8 mouse cellular contexts compared by ENCODE assay signal in genomic region chr7:118277335-118277910, GRCm38 (mm10). TPM values are rescaled to one million over a fixed set of nuclear protein-coding genes. Genes with fewer than 3 reads are reported as not detected.
DNase-seq lines count a peak whose midpoint lies in the region; ATAC-seq and TF ChIP-seq lines count a peak whose summit lies in the region.

No protein-coding gene starts in this region.

- peak; percentile 83 for DNase-seq in MN1 (ENCODE audit: low spot score)
- DNase-seq in kidney, postnatal 4 days, result peak; percentile 37 to 55
- DNase-seq in splenic B cell, adult 2 months (ENCODE audit: low read depth, low spot score), result peak; percentile 87
- DNase-seq in right cerebral cortex, postnatal 10 days (ENCODE audit: low spot score in 2 of 2), result no peak
- DNase-seq in hindbrain, postnatal 0 days (ENCODE audit: low spot score), result no peak

- no peak overlapping the region for H3K27ac ChIP-seq in liver, embryonic 16.5 days (ENCODE audit: low read length)
- H3K27ac ChIP-seq in liver, embryonic 12.5 days, result no peak overlapping the region
- no peak overlapping the region for H3K27ac ChIP-seq in hindbrain, postnatal 0 days

- 42% methylated on average over 11 of the region's 11 CpGs for WGBS in liver, embryonic 16.5 days (ENCODE audit: insufficient replicate concordance)
- 61% methylated on average over 11 of the region's 11 CpGs for WGBS in liver, embryonic 12.5 days (ENCODE audit: insufficient replicate concordance)
- WGBS in hindbrain, postnatal 0 days, result 62% methylated on average over 11 of the region's 11 CpGs

- no peaks in the 10 kb centered on the region; the same call in 1 of the 2 replicates for H3K4me1 ChIP-seq in liver, embryonic 16.5 days (ENCODE audit: control insufficient read depth, low read depth, low read length)
- peaks cover 5% of the 10 kb centered on the region; the same call in 1 of the 2 replicates for H3K4me1 ChIP-seq in liver, embryonic 12.5 days
- no peaks in the 10 kb centered on the region for H3K4me1 ChIP-seq in hindbrain, postnatal 0 days (ENCODE audit: insufficient read depth, low read length)

- H3K9me3 ChIP-seq in liver, embryonic 16.5 days (replicated peaks; ENCODE audit: control insufficient read depth, low read length), result no peaks in the 10 kb centered on the region
- H3K9me3 ChIP-seq in liver, embryonic 12.5 days (replicated peaks), result no peaks in the 10 kb centered on the region
- H3K9me3 ChIP-seq in hindbrain, postnatal 0 days (ENCODE audit: low read length), result no peaks in the 10 kb centered on the region

- no peaks in the 10 kb centered on the region for H3K27me3 ChIP-seq in liver, embryonic 16.5 days (ENCODE audit: control insufficient read depth, insufficient read depth, low read depth, low read length)
- no peaks in the 10 kb centered on the region for H3K27me3 ChIP-seq in liver, embryonic 12.5 days (replicated peaks)
- H3K27me3 ChIP-seq in splenic B cell, adult 2 months (ENCODE audit: control insufficient read depth, insufficient read depth, low read length, poor library complexity, severe bottlenecking), result no peaks in the 10 kb centered on the region
- no peaks in the 10 kb centered on the region for H3K27me3 ChIP-seq in hindbrain, postnatal 0 days (ENCODE audit: insufficient read depth, low read length)

- no peak for TF ChIP-seq CTCF in hindbrain, postnatal 0 days (IDR thresholded peaks at IDR 0.05; ENCODE audit: low read depth)

- no peak overlapping the region for H3K9ac ChIP-seq in liver, embryonic 16.5 days (ENCODE audit: low read depth, low read length)
- no peak overlapping the region for H3K9ac ChIP-seq in liver, embryonic 12.5 days
- no peak overlapping the region for H3K9ac ChIP-seq in hindbrain, postnatal 0 days (replicated peaks; ENCODE audit: low read length)

- ATAC-seq in liver, embryonic 16.5 days (ENCODE audit: low read depth), result peak; percentile 21; the same call in 1 of the 2 replicates
- no peak for ATAC-seq in liver, embryonic 12.5 days
- ATAC-seq in granulocyte monocyte progenitor cell, adult 5-6 weeks (replicated peaks; ENCODE audit: poor library complexity, severe bottlenecking), result peak; percentile 78
- ATAC-seq in hindbrain, postnatal 0 days, result no peak

- no peak overlapping the region for H3K4me3 ChIP-seq in liver, embryonic 16.5 days (ENCODE audit: low read depth, low read length)
- H3K4me3 ChIP-seq in liver, embryonic 12.5 days, result no peak overlapping the region
- no peak overlapping the region for H3K4me3 ChIP-seq in hindbrain, postnatal 0 days (ENCODE audit: low read length)

- H3K4me2 ChIP-seq in liver, embryonic 16.5 days (ENCODE audit: low read depth, low read length), result no peak overlapping the region
- no peak overlapping the region for H3K4me2 ChIP-seq in liver, embryonic 12.5 days
- no peak overlapping the region for H3K4me2 ChIP-seq in hindbrain, postnatal 0 days (ENCODE audit: low read depth, low read length)

- H3K36me3 ChIP-seq in liver, embryonic 16.5 days (ENCODE audit: control insufficient read depth, insufficient read depth), result no peaks in the 10 kb centered on the region
- no peaks in the 10 kb centered on the region for H3K36me3 ChIP-seq in liver, embryonic 12.5 days
- H3K36me3 ChIP-seq in splenic B cell, adult 2 months (ENCODE audit: control insufficient read depth, insufficient read depth, low read length, poor library complexity, severe bottlenecking), result no peaks in the 10 kb centered on the region
- no peaks in the 10 kb centered on the region for H3K36me3 ChIP-seq in hindbrain, postnatal 0 days (ENCODE audit: insufficient read depth, low read length)

RNA-seq across cellular contexts. Expression of gene Smg1, which starts 34.0 kb away (rescaled TPM):
- polyA plus RNA-seq in liver, embryonic 16.5 days (2015; fragmentation: Nextera tagmentation; extraction: Ambion mirVana), result 5.1 and 5.7 TPM in 2 replicates
- polyA plus RNA-seq in liver, embryonic 12.5 days (2016; fragmentation: Nextera tagmentation; extraction: Ambion mirVana), result 10.3 and 10.8 TPM in 2 replicates
- 64.7 and 70.6 TPM in 2 replicates for total RNA-seq in granulocyte monocyte progenitor cell, adult 5-6 weeks (2014; fragmentation: Nextera tagmentation)
- 37.3 and 48.2 TPM in 2 replicates for total RNA-seq in granulocyte monocyte progenitor cell, adult 5-6 weeks (2017)
- 38.6 and 39.9 TPM in 2 replicates for total RNA-seq in hindbrain, postnatal 0 days (2014; rRNA removed)
- 15.4 and 15.9 TPM in 2 replicates for polyA plus RNA-seq in hindbrain, postnatal 0 days (2015; fragmentation: Nextera tagmentation; extraction: Ambion mirVana)

Comparison
In these comparisons a context has a peak if more than half of its experiments do, and no peak if none do; other contexts are left out.
1. ATAC-seq: peak in liver, embryonic 16.5 days (single experiment) and granulocyte monocyte progenitor cell, adult 5-6 weeks (single experiment); none in liver, embryonic 12.5 days (single experiment) and hindbrain, postnatal 0 days (single experiment).
2. DNase-seq: peak in MN1 (single experiment), kidney, postnatal 4 days (2 of 2) and splenic B cell, adult 2 months (single experiment); none in right cerebral cortex, postnatal 10 days (0 of 2) and hindbrain, postnatal 0 days (single experiment).